Mouse (Mus musculus): ENCODE measurements at regions not wholly inside any gene's neighbourhood (a gene's known extent, or its start where the extent isn't known, plus 50 kb on each side); places are given as distances from the start of the nearest gene placed in this dataset.
"Not testable (repeated sequence)": the region's sequence is repeated elsewhere in the genome, so short reads cannot be mapped to it uniquely, and the experiment has no call there.

- no peak for DNase-seq (ENCODE audit: extremely low spot score in 1 of 2, low spot score in 1 of 2)
Observed at GRCm38 (mm10) chr5:129256136-129256535, 159.6 kb downstream of the Adgrd1 start.

GRCm38 (mm10) chr5:129257206-129257605 is 160.7 kb downstream of the Adgrd1 start:
- no peak for DNase-seq (ENCODE audit: extremely low spot score in 1 of 2, low spot score in 1 of 2)

- DNase-seq (ENCODE audit: extremely low spot score in 1 of 2, low spot score in 1 of 2) = no peak
Observed at GRCm38 (mm10) chr5:129260689-129261088, 164.1 kb downstream of the Adgrd1 start.

- no peak for DNase-seq (ENCODE audit: extremely low spot score in 1 of 2, low spot score in 1 of 2)
Observed at GRCm38 (mm10) chr5:129263118-129263517, 166.6 kb downstream of the Adgrd1 start.

GRCm38 (mm10) chr5:129264363-129264762 is 167.8 kb downstream of the Adgrd1 start:
- no peak for DNase-seq (ENCODE audit: extremely low spot score in 1 of 2, low spot score in 1 of 2)

- peak in 1 of 2 experiments; percentile 8 for DNase-seq (ENCODE audit: extremely low spot score in 1 of 2, low spot score in 1 of 2)
Observed at GRCm38 (mm10) chr5:129268456-129268855, 171.9 kb downstream of the Adgrd1 start.

GRCm38 (mm10) chr5:129270051-129270472 is 173.5 kb downstream of the Adgrd1 start:
- DNase-seq (ENCODE audit: extremely low spot score in 1 of 2, low spot score in 1 of 2) = no peak

GRCm38 (mm10) chr5:129281406-129281805 is 184.9 kb downstream of the Adgrd1 start:
- DNase-seq (ENCODE audit: extremely low spot score in 1 of 2, low spot score in 1 of 2) = no peak

- no peak for DNase-seq (ENCODE audit: extremely low spot score in 1 of 2, low spot score in 1 of 2)
Observed at GRCm38 (mm10) chr5:129282133-129282532, 185.6 kb downstream of the Adgrd1 start.

- no peak for DNase-seq (ENCODE audit: extremely low spot score in 1 of 2, low spot score in 1 of 2)
Observed at GRCm38 (mm10) chr5:129282826-129283225, 186.3 kb downstream of the Adgrd1 start.

- DNase-seq (ENCODE audit: extremely low spot score in 1 of 2, low spot score in 1 of 2) = no peak
Observed at GRCm38 (mm10) chr5:129287481-129287880, 190.9 kb downstream of the Adgrd1 start.

- DNase-seq (ENCODE audit: extremely low spot score in 1 of 2, low spot score in 1 of 2) = not testable (repeated sequence)
Observed at GRCm38 (mm10) chr5:129292821-129293220, 196.3 kb downstream of the Adgrd1 start.

- not testable (repeated sequence) for DNase-seq (ENCODE audit: extremely low spot score in 1 of 2, low spot score in 1 of 2)
Observed at GRCm38 (mm10) chr5:129294861-129295542, 198.5 kb downstream of the Adgrd1 start.

GRCm38 (mm10) chr5:129297657-129298349 is 201.3 kb downstream of the Adgrd1 start:
- no peak for DNase-seq (ENCODE audit: extremely low spot score in 1 of 2, low spot score in 1 of 2)

GRCm38 (mm10) chr5:129298646-129299455 is 202.2 kb upstream of the Sfswap start:
- no peak for DNase-seq (ENCODE audit: extremely low spot score in 1 of 2, low spot score in 1 of 2)

GRCm38 (mm10) chr5:129299456-129299765 is 201.6 kb upstream of the Sfswap start:
- no peak for DNase-seq (ENCODE audit: extremely low spot score in 1 of 2, low spot score in 1 of 2)

GRCm38 (mm10) chr5:129300423-129300822 is 200.6 kb upstream of the Sfswap start:
- no peak for DNase-seq (ENCODE audit: extremely low spot score in 1 of 2, low spot score in 1 of 2)

- no peak for DNase-seq (ENCODE audit: extremely low spot score in 1 of 2, low spot score in 1 of 2)
Observed at GRCm38 (mm10) chr5:129315626-129316025, 185.4 kb upstream of the Sfswap start.

GRCm38 (mm10) chr5:129331094-129331523 is 169.9 kb upstream of the Sfswap start:
- no peak for DNase-seq (ENCODE audit: extremely low spot score in 1 of 2, low spot score in 1 of 2)

GRCm38 (mm10) chr5:129332014-129332413 is 169.0 kb upstream of the Sfswap start:
- no peak for DNase-seq (ENCODE audit: extremely low spot score in 1 of 2, low spot score in 1 of 2)

- DNase-seq (ENCODE audit: extremely low spot score in 1 of 2, low spot score in 1 of 2) = no peak
Observed at GRCm38 (mm10) chr5:129338511-129338910, 162.5 kb upstream of the Sfswap start.
